Mouse (Mus musculus) adrenal gland, adult 8-10 months (tissue): ENCODE measurements around the gene Arhgap4. TPM values are rescaled to one million over a fixed set of nuclear protein-coding genes. Genes with fewer than 3 reads are reported as not detected.

Source experiments
- DNase-seq: peaks from one replicate; pipeline ENCODE4 v3.0.0; 2022
- total RNA-seq, 4 experiments: library from RNA; stranded (reverse); gene quantifications; 2 replicates each; pipeline ENCODE4 v1.2.4; 2022

Gene Arhgap4
- total RNA-seq = 1 to 10 TPM; 2.4 to 7.7 (median 5.4) TPM

GRCm38 (mm10) chrX:73921823-73922549 is at the start of gene Arhgap4, which contains the start of gene Naa10:
Arhgap4 (minus strand) TSS chrX:73921870.
Naa10 (minus strand) TSS chrX:73921944.
- DNase-seq = peak; percentile 86

GRCm38 (mm10) chrX:73970781-73971180 is 49.1 kb upstream of the Arhgap4 start:
- DNase-seq = no peak

- DNase-seq = no peak
These were observed 48.1 kb upstream of the Arhgap4 start for GRCm38 (mm10) chrX:73969729-73970128.

GRCm38 (mm10) chrX:73969167-73969566 is 47.5 kb upstream of the Arhgap4 start:
- DNase-seq = no peak

- DNase-seq = peak; percentile 87
These were observed 45.8 kb upstream of the Arhgap4 start for GRCm38 (mm10) chrX:73967177-73968075.

GRCm38 (mm10) chrX:73966248-73967176 is 44.8 kb upstream of the Arhgap4 start, which contains the start of gene Hcfc1:
Hcfc1 (minus strand) TSS chrX:73966357.
- DNase-seq = peak; percentile 87

- DNase-seq = peak; percentile 40
These were observed 43.6 kb upstream of the Arhgap4 start for GRCm38 (mm10) chrX:73965307-73965706.

GRCm38 (mm10) chrX:73964363-73964762 is 42.7 kb upstream of the Arhgap4 start:
- no peak for DNase-seq

GRCm38 (mm10) chrX:73954988-73955387 is 33.3 kb upstream of the Arhgap4 start:
- no peak for DNase-seq

GRCm38 (mm10) chrX:73952603-73953002 is 30.9 kb upstream of the Arhgap4 start:
- DNase-seq = no peak

- DNase-seq = no peak
These were observed 27.7 kb upstream of the Arhgap4 start for GRCm38 (mm10) chrX:73949341-73949740.

GRCm38 (mm10) chrX:73948647-73949046 is 27.0 kb upstream of the Arhgap4 start:
- DNase-seq = no peak

- DNase-seq = no peak
These were observed 25.2 kb upstream of the Arhgap4 start for GRCm38 (mm10) chrX:73946896-73947295.

- no peak for DNase-seq
These were observed 20.6 kb upstream of the Arhgap4 start for GRCm38 (mm10) chrX:73942294-73942693.

- no peak for DNase-seq
These were observed 20.2 kb upstream of the Arhgap4 start for GRCm38 (mm10) chrX:73941860-73942259.

GRCm38 (mm10) chrX:73931871-73932270 is 10.2 kb upstream of the Arhgap4 start:
- no peak for DNase-seq

GRCm38 (mm10) chrX:73930402-73931062 is 8.9 kb upstream of the Arhgap4 start, which contains the start of gene Renbp:
Renbp (minus strand) TSS chrX:73930850.
- peak; percentile 58 for DNase-seq

- no peak for DNase-seq
These were observed 846 bp upstream of the Arhgap4 start for GRCm38 (mm10) chrX:73922550-73922882.

GRCm38 (mm10) chrX:73921285-73921822 is 316 bp downstream of the Arhgap4 start:
- DNase-seq = no peak

GRCm38 (mm10) chrX:73918631-73919030 is 3.0 kb downstream of the Arhgap4 start:
- DNase-seq = no peak

GRCm38 (mm10) chrX:73916945-73917344 is 4.7 kb downstream of the Arhgap4 start:
- DNase-seq = no peak
